Mouse (Mus musculus) cortical plate, adult 2 months (tissue): ENCODE measurements at regions not wholly inside any gene's neighbourhood (a gene's known extent, or its start where the extent isn't known, plus 50 kb on each side); places are given as distances from the start of the nearest gene placed in this dataset.

Source experiments
- CTCF ChIP-seq: fragments of 200-500 bp; IDR thresholded peaks from 2 replicates; pipeline ENCODE4 v1.5.1; 2011; ENCODE audit warnings: mild to moderate bottlenecking, control low read depth, low read length; ENCODE audit not compliant: insufficient read depth; ENCODE audit errors: extremely low read depth
- POLR2A ChIP-seq: fragments of 200-500 bp; IDR thresholded peaks from 2 replicates; pipeline ENCODE4 v1.6.1; 2011; ENCODE audit warnings: mild to moderate bottlenecking, low read length, control low read depth; ENCODE audit not compliant: insufficient read depth; ENCODE audit errors: extremely low read depth

DNA sequence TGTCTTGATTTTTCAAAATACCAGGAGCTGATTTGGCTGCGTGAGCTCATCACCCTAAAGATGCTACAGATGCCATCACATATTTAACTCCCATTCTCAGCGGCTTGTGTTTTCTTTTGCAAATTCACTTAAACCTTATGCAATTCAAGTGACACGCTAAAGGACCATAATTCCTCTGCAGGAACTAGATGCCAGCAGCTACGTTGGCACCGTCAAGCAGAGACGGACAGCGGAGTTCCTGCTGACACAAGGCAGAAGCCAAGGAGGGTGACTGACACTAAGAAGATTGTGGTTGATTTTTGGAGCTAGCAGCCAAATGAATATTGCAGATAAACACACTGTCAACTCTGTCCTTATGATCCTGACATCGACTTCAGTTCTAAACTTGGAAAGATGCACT, 547.7 kb upstream of the Adam24 start:
- TF ChIP-seq CTCF (no peak), POLR2A (no peak)
